Mouse (Mus musculus) 416B (cell line): ENCODE measurements at regions not wholly inside any gene's neighbourhood (a gene's known extent, or its start where the extent isn't known, plus 50 kb on each side); places are given as distances from the start of the nearest gene placed in this dataset.
"Not testable (repeated sequence)": the region's sequence is repeated elsewhere in the genome, so short reads cannot be mapped to it uniquely, and the experiment has no call there.

ENCODE experiments used
- DNase-seq: peaks from one replicate; pipeline ENCODE4 v3.0.0; 2011; ENCODE audit warnings: low read depth

DNA sequence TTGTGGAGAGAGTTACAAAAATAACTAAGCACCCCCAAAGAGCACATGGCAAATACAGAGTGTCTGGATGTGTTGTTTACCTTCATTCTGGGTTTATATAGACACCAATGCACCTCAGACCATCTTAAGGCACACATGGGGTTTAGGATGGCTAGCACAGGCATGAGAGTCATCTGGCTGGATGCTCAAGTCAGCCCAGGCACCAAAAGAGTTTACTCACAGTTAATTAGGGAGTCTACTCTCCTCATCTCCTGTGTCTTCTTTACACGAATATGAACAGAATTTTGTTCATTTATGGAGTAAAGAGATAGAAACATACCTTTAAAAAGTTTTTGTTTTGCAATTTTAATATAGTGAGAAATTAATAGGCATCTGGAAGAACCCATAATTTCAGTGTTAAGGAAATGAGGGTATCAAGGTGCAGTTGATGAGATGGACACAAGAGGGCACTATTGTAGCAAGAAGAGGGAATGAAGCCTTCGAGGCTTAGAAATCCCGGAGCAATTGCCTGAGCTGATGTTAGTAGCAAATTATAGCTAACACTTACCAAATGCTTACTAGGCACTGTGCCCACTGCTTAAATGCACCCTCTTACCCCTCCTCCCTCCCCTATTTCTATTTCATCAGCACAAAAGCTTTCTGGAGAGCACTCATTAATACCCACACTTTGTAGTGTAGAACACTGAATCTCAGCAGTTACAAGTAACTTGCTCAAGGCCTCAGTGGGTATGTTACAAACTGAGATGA lies 174.6 kb downstream of the Eepd1 start:
- DNase-seq = peak; percentile 41

DNA sequence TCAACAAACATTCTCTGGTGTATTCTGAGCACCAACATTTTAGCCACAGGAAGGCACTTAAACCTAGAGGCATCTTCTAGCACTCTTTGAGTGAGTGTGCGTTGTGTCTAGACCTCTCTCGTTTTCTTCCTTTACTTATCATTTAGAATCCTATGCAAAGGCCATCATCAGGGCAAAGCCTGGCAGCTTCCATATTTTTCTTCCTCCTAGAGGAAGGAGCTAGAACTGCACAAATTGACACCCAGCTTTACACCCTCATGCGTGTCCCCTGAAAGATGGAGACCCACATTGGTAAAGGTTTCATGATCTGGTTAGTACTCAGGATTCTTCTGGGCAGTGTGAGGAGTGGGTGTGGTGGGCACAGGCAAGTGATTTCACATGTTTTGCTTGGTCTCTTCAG lies 175.2 kb downstream of the Eepd1 start:
- DNase-seq = no peak

DNA sequence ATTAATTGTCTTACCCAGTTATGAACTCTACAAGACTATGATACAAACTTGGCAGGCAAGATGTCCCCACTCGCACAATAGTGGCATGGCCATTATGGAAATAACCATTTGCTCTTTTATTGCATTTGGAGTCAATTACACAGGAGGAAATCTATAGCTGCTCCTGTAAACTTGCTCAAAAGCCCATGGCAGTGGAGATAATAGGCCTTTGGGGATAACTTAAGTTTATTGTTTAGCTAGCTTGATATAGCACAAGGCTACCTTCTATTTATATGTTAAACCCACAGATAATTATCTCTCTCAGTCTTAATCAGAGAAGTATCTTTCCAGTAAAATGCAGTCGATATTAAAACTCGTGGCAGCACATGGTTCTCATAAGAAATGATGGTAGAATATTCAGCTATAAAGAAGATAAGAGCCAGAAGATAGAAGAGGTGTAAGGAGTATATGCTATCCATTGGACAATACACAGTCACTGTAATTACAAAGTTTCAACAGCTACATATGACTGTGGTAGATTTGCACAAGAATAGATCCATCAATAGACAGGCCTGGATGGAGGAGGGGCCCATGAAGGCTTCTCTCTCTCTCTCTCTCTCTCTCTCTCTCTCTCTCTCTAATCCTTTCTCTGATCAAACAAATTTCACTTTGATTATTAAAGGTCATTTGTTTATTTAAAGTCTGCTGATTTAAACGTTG lies 202.4 kb downstream of the Eepd1 start:
- DNase-seq = no peak

DNA sequence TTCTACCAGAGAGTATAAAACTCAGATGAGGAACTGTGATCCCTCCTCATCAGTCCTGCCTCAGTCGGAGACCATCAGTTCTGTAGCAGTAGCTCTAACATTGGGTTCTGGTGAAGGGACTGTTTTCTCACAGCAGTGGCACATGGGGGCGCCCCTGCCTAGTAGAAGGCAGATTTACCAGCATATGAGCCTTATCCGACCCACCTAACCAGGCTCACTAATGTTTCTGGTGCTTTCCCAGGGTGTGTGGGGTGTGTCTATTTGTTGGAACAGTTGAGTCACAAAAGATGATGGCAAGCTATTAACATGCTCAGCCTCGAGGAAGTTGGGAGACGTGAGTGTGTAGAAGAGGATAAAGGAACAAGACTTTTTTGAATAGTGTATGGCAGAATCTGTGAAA lies 212.3 kb downstream of the Eepd1 start:
- DNase-seq = peak; percentile 8

DNA sequence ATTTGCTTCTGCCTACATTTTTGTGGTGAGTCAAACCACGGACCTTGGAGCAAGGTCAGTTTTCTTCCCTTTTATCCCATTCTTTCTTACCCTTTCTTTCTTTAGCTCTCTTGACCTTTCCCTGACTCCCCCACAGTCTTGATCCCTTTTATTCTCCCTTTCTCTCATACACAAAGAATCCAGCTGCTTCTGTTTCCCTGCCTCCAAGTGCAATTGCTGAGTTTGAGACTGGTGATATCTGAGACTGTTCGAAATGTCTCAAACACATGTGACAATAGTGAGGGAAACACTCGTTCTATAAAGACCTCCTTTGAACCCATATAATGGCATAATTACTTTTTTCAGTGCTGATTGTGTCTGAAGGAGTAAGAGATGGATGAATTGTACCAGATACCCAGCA lies 213.7 kb downstream of the Eepd1 start:
- no peak for DNase-seq

DNA sequence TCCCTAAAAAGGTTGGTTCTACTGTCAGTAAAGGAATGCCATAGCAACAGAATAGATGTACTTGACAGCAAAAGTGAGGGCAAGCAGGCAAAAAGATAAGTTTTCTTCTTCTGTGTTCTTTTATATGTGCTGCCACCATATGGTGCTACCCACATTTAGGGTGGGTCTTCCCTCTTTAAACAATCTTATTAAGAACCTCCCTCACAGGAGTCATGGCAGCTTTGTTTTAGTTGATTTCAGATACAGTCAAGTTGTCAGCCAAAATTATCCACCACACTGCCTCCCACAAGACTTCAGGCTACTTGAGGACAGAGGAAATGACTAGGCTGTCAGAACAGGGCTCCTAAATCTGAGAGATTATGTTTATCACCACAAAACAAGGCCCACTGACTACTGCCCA lies 232.3 kb downstream of the Eepd1 start:
- DNase-seq = no peak

DNA sequence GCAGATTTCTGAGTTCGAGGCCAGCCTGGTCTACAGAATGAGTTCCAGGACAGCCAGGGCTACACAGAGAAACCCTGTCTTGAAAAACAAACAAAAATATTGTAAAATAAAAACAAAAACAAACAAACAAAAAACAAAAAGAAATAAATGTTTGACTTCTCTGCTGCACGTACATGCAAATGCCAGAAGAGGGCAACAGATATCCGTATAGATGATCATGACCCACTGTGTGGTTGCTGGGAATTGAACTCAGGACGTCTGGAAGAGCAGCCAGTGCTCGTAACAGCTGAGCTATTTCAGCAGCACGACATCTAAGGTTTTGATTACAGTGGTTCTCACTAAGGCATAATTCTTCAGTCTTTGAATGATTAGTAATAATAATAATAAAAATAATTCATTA lies 262.8 kb downstream of the Eepd1 start:
- DNase-seq = peak; percentile 26

DNA sequence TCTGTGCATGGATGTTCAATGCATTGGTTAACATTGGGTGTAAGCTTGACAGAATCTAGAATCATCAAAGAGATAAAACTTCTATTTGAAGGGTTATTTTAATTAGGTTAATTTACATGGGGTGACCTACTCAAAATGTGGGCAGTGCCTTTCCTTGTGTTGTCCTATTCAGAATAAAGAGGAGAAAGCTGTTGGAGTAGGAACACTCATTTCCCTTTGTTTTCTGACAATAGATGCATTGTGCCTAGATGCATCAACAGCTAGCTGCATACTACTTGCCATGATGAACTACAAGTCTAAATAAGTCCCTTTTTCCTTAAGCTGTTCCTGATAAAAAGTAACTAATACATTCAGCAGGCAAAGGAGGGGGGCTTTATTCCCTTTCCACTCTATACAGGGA lies 269.8 kb downstream of the Eepd1 start:
- DNase-seq = no peak

DNA sequence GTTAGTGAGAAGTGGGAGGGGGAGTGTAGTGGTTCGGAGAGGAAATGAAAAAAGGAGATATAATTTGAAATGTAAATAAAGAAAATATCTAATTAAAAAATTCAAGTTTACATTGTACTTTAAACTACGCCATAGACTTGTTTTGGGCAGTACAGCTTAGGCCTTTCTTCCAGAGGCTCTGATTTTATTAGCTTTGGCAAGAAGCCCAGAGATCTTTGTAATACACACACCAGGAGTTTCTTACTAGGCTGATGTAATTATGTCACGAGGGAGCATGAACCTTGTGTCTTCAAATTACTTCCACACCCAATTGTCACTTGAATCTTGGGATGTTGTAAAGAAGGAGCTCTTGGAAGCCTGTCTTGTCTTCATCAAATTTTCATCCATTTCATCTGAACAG lies 292.6 kb downstream of the Eepd1 start:
- no peak for DNase-seq

DNA sequence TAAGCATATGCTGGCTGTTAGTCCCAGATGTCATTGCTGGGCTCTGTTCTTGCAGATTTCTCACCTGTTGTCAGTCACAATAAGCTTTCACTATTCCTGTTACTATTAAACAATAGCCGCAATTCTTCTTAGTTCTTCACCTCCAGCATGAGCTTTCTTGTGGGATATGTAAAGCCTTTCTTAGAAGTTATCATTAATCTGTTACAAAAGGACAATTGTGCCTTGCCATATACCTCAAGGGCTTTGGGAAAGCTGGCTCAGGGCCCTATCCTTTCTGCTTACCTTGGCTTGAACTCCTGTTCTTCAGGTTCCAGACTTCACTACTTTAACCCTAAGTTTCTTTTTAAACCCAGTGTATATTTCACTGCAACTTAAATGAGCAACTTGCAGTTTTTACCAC lies 301.3 kb downstream of the Eepd1 start:
- no peak for DNase-seq

DNA sequence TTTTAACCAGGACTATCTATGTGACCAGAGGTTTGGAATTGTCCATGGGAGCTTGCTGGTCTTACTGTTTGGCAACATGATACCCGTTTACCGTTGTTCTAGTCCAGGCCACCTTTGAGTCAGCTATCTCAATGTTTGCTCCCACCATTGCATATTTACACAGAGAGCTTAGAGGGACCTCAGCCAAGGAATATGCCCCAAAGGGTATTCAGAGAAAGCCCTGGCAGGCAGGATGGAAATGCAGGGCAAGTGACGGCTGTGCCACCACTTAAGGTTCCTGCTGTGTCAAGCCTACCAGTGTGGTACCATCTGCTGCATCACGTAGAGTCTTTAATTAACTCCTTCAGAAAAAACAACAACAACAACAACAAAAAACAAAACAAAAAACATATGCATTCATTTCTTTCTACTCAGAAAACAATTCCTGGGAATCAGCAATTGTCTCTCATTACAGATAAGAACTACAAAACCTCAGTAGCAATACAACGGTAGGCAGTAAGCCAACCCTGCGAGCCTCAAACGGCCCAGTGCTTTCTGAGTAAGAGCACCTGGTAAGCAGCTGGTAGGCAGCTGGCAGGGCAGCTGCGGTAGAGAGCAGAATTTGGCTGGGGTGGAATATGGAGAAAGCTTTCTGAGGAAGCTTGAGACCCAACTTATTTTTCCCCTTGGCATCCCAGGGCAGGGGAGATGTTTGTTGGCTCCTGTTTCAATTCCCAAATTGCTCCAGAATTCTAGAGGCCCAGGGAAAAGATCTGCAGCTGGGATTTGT lies 314.0 kb downstream of the Eepd1 start:
- no peak for DNase-seq

DNA sequence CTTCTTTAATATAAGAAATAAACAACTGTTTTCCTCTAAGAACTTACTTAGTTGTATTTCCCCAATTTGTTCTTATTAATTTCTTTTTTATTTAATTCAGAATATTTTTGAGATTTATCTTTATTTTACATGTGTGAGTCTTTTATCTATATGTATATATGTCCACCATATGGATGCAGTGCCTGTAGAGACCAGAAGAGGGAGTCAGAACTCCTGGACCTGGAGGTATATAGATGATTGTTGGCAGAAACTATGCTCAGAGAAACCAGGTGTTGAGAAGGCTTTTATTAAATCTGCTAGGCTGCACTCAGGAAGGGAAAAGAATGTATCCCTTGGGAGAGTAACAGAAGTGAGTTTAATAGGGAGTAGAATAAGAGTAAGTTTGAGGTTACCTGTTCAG lies 328.2 kb downstream of the Eepd1 start:
- DNase-seq = no peak

DNA sequence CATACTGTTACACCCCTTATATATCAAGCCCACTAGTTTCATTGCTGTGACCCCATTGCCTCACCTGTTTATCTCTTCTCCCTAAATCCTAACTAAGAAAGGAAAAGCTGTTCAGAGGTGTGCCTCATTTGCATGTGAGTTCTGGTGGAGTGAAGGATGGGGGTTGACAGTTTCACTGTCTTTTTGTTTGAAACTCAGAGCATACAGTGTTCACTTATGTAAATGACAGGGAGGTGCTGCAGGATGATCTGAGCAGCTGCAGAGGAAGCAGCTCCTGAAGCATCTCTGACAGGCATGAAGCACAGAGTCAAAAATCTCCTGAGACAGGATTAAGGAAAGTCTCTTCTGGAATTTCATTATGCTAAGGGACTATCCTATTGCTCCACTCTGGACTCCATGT lies 351.9 kb downstream of the Eepd1 start:
- no peak for DNase-seq

DNA sequence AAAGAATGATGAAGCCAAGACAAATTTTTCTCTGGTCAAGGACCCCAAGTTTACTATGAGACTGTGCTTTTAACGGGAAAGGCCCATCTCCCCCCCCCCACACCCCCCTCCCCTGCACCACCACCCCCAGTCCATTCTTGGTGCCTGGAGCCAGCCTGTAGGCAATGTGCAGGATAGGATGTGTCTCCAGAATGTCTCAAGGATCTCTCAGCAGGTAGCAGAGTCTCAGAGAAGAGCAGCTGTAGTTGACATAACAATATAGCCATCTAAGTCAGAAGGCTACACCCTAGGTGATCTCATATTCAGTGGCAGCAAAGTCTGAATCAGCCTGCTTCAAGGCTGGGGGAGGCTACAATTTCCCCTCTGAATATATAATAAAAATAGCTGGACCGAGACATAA lies 368.6 kb downstream of the Eepd1 start:
- DNase-seq = not testable (repeated sequence)

DNA sequence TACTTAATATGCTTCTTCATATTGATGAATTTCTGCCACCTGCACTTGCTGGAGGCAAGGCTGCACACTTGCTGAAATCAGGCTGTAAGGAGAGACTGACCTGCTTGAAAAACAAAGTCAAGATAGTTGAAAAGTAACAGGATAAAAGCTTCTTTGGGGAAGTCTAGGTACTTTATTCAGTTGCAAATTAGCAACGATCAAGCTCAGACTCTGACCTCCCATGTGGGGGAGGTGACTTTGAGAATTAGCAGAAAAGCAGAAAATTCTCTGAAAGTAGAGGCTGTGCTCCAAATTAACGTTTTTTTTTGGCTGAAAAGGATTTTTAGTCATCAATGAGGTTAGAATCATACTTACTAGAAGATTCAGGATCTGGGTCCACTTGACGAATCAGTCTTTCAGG lies 369.3 kb downstream of the Eepd1 start:
- not testable (repeated sequence) for DNase-seq

DNA sequence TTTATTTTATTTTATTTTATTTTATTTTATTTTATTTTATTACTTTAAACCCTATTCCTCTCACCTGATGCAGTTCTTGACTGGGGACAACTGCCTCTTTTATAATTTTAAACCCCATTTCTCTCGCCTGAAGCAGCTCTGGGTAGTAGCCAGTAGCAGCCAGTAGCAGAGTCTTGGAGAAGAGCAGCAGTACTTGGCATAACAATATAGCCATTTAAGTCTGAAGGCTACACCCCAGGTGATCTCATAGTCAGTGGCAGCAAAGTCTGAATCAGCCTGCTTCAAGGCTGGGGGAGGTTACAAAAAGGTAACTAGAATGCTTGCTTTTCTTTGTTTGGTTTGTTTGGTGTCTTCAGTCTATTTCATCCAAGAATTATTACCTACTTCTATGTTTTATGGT lies 373.2 kb downstream of the Eepd1 start:
- no peak for DNase-seq

DNA sequence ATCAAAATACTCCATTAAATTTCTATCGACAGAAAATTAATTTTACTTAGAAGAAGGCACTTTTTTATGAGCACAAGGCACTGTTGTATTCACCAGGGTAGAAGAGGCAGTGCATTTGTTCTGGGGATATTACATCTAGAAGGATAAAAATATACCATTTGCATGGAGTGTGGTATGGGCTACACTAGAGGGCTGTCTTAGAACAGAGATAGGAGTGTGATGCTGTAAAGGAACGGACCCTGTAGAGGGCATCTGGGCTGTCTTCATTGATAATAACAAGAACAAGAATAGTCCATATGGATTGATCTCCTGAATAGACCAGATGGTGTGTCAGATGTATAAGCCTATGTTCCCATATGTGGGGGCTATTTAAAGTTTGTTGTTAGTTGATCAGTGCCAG lies 388.9 kb downstream of the Eepd1 start:
- DNase-seq = no peak

DNA sequence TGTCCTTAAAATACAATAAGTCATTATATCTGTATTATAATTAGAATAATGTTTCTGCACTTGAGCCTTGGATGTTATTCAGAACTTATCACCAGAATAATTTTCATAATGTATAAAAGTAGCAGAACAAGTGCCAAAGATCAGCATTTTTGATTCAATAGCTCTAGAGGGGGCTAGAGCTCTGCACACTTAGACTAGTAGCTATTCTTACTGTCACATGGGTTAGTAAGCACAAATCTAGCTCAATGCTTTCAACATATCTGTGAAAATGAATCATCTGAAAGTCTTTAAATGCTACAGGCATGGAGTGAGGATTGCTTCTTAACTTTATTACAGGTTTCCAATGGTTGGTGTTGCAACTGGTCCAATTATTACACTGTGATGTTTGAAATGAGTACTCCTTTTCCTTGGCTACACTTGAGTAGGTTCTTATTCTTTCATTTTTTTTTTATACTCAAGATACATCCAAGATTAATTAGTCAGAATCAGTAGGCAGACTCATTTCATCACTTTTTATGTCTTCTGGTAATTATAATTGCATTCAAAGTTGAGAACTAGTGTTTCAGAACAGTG lies 415.1 kb downstream of the Eepd1 start:
- peak; percentile 0 for DNase-seq
